Mouse (Mus musculus) hindbrain, embryonic 13.5 days (tissue): Measurements from ENCODE around the gene Trrap. TPM values are rescaled to one million over a fixed set of nuclear protein-coding genes. Genes with fewer than 3 reads are reported as not detected.

Experiments used
- ATAC-seq: fragments of 200-750 bp; cut with Nextera tagmentation; 2 replicates; pipeline ENCODE4 v1.8.0; 2017; ENCODE audit warnings: moderate TSS enrichment; ENCODE audit not compliant: low FRiP score
- H3K27ac ChIP-seq: fragments of 300-500 bp; sonication (generic); 2 replicates; pipeline ENCODE4 v1.5.1; 2015; ENCODE audit warnings: inconsistent platforms, mild to moderate bottlenecking, moderate library complexity
- H3K27me3 ChIP-seq: fragments of 300-500 bp; sonication (generic); 2 replicates; pipeline ENCODE4 v1.6.1; 2015; ENCODE audit warnings: mild to moderate bottlenecking, inconsistent platforms
- H3K36me3 ChIP-seq: fragments of 300-500 bp; sonication (generic); 2 replicates; pipeline ENCODE4 v1.6.1; 2015; ENCODE audit warnings: mild to moderate bottlenecking, inconsistent platforms
- H3K4me1 ChIP-seq: fragments of 300-500 bp; sonication (generic); replicated peaks from 2 replicates; pipeline ENCODE4 v1.6.1; 2015; ENCODE audit warnings: inconsistent platforms
- H3K4me2 ChIP-seq: fragments of 300-500 bp; sonication (generic); 2 replicates; pipeline ENCODE4 v1.6.1; 2015; ENCODE audit warnings: inconsistent platforms, mild to moderate bottlenecking, moderate library complexity
- H3K4me3 ChIP-seq: fragments of 300-500 bp; sonication (generic); 2 replicates; pipeline ENCODE4 v1.5.1; 2015; ENCODE audit warnings: mild to moderate bottlenecking, inconsistent platforms
- H3K9ac ChIP-seq: fragments of 300-500 bp; sonication (generic); 2 replicates; pipeline ENCODE4 v1.6.1; 2015; ENCODE audit warnings: mild to moderate bottlenecking, inconsistent platforms
- H3K9me3 ChIP-seq: fragments of 300-500 bp; sonication (generic); 2 replicates; pipeline ENCODE4 v1.6.1; 2016; ENCODE audit warnings: inconsistent platforms
- WGBS: fragments of 180-500 bp; shearing (Covaris S2); methylation state at CpG from one replicate; pipeline ENCODE4 v1.1.7; 2015; 5-methylcytosine and 5-hydroxymethylcytosine counted together
- polyA plus RNA-seq: library from polyadenylated mRNA; unstranded; fragments of >200 nt; fragmentation: Nextera tagmentation; extraction: Ambion mirVana; gene quantifications from 2 replicates; pipeline ENCODE4 v1.2.1, GENCODE M21; 2015

Trrap gene
- polyA plus RNA-seq, 1 experiment from 2014 or later: 72.1 TPM

GRCm38 (mm10) chr5:144877021-144877420 lies 109.5 kb downstream of the Trrap start:
- Histone ChIP-seq H3K4me1 (no peaks in the 10 kb centered on the region), H3K4me3 (no peak overlapping the region), H3K4me2 (no peak overlapping the region), H3K9me3 (no peaks in the 10 kb centered on the region), H3K36me3 (peaks cover 54% of the 10 kb centered on the region), H3K27ac (no peak overlapping the region), H3K27me3 (no peaks in the 10 kb centered on the region), H3K9ac (no peak overlapping the region)
- WGBS: 91% methylated on average over 15 of the region's 15 CpGs
- ATAC-seq: no peak

- Histone ChIP-seq H3K27me3 (no peaks in the 10 kb centered on the region), H3K36me3 (peaks cover 100% of the 10 kb centered on the region), H3K4me1 (no peaks in the 10 kb centered on the region), H3K27ac (no peak overlapping the region), H3K9me3 (no peaks in the 10 kb centered on the region), H3K9ac (no peak overlapping the region), H3K4me2 (no peak overlapping the region), H3K4me3 (no peak overlapping the region)
- WGBS: 92% methylated on average over 14 of the region's 14 CpGs
- no peak for ATAC-seq
These were observed 114.3 kb downstream of the Trrap start for GRCm38 (mm10) chr5:144881670-144882399.

- H3K9me3 ChIP-seq: no peaks in the 10 kb centered on the region
- no peak for ATAC-seq
- WGBS: 84% methylated on average over 13 of the region's 13 CpGs
- H3K36me3 ChIP-seq: peaks cover 100% of the 10 kb centered on the region
- H3K4me2 ChIP-seq: no peak overlapping the region
- H3K27me3 ChIP-seq: no peaks in the 10 kb centered on the region
- H3K9ac ChIP-seq: no peak overlapping the region
- no peaks in the 10 kb centered on the region for H3K4me1 ChIP-seq
- no peak overlapping the region for H3K4me3 ChIP-seq
- H3K27ac ChIP-seq: no peak overlapping the region
These were observed 117.2 kb downstream of the Trrap start for GRCm38 (mm10) chr5:144884629-144885217.

- Histone ChIP-seq H3K4me1 (no peaks in the 10 kb centered on the region), H3K4me3 (no peak overlapping the region), H3K4me2 (no peak overlapping the region), H3K27ac (no peak overlapping the region), H3K36me3 (peaks cover 99% of the 10 kb centered on the region), H3K9me3 (no peaks in the 10 kb centered on the region), H3K27me3 (no peaks in the 10 kb centered on the region), H3K9ac (no peak overlapping the region)
- 93% methylated on average over 9 of the region's 9 CpGs for WGBS
- ATAC-seq: no peak
These were observed 118.6 kb downstream of the Trrap start for GRCm38 (mm10) chr5:144885968-144886650.

GRCm38 (mm10) chr5:144891276-144891675 lies 123.7 kb downstream of the Trrap start:
- Histone ChIP-seq H3K4me2 (no peak overlapping the region), H3K36me3 (peaks cover 95% of the 10 kb centered on the region), H3K9ac (no peak overlapping the region), H3K27ac (no peak overlapping the region), H3K27me3 (no peaks in the 10 kb centered on the region), H3K4me1 (no peaks in the 10 kb centered on the region), H3K9me3 (no peaks in the 10 kb centered on the region), H3K4me3 (no peak overlapping the region)
- 90% methylated on average over 11 of the region's 11 CpGs for WGBS
- no peak for ATAC-seq

GRCm38 (mm10) chr5:144897881-144898280 lies 130.3 kb downstream of the Trrap start:
- H3K36me3 ChIP-seq: peaks cover 68% of the 10 kb centered on the region

GRCm38 (mm10) chr5:144898448-144899052 lies 131.0 kb downstream of the Trrap start:
- no peak overlapping the region for H3K27ac ChIP-seq
- H3K4me3 ChIP-seq: no peak overlapping the region
- no peak for ATAC-seq
- H3K4me2 ChIP-seq: no peak overlapping the region
- H3K27me3 ChIP-seq: no peaks in the 10 kb centered on the region
- H3K36me3 ChIP-seq: peaks cover 62% of the 10 kb centered on the region
- no peak overlapping the region for H3K9ac ChIP-seq
- peaks cover 24% of the 10 kb centered on the region for H3K4me1 ChIP-seq
- no peaks in the 10 kb centered on the region for H3K9me3 ChIP-seq
- WGBS: 40% methylated on average over 7 of the region's 7 CpGs

More at GRCm38 (mm10) chr5:144897881-144898280, 130.3 kb downstream of the Trrap start:
- Histone ChIP-seq H3K9me3 (no peaks in the 10 kb centered on the region), H3K4me2 (no peak overlapping the region), H3K4me3 (no peak overlapping the region), H3K4me1 (peaks cover 24% of the 10 kb centered on the region), H3K9ac (no peak overlapping the region), H3K27ac (no peak overlapping the region), H3K27me3 (no peaks in the 10 kb centered on the region)
- no peak for ATAC-seq
- WGBS: 10% methylated on average over 7 of the region's 7 CpGs

GRCm38 (mm10) chr5:144901035-144901434 lies 133.5 kb downstream of the Trrap start:
- no peak for ATAC-seq
- Histone ChIP-seq H3K9me3 (no peaks in the 10 kb centered on the region), H3K9ac (no peak overlapping the region), H3K4me1 (peaks cover 27% of the 10 kb centered on the region), H3K4me2 (no peak overlapping the region), H3K27me3 (no peaks in the 10 kb centered on the region), H3K4me3 (no peak overlapping the region), H3K36me3 (peaks cover 37% of the 10 kb centered on the region), H3K27ac (no peak overlapping the region)
- WGBS: 78% methylated on average over 7 of the region's 7 CpGs

- peaks cover 30% of the 10 kb centered on the region for H3K36me3 ChIP-seq
- no peaks in the 10 kb centered on the region for H3K27me3 ChIP-seq
- H3K9me3 ChIP-seq: no peaks in the 10 kb centered on the region
- ATAC-seq: no peak
- peaks cover 27% of the 10 kb centered on the region for H3K4me1 ChIP-seq
- H3K27ac ChIP-seq: no peak overlapping the region
- no peak overlapping the region for H3K4me2 ChIP-seq
- WGBS: 75% methylated on average over 10 of the region's 10 CpGs
- H3K9ac ChIP-seq: no peak overlapping the region
- H3K4me3 ChIP-seq: no peak overlapping the region
These were observed 134.3 kb downstream of the Trrap start for GRCm38 (mm10) chr5:144901791-144902190.

GRCm38 (mm10) chr5:144904356-144905134 lies 137.0 kb downstream of the Trrap start:
- ATAC-seq: no peak
- Histone ChIP-seq H3K4me2 (no peak overlapping the region), H3K36me3 (peaks cover 11% of the 10 kb centered on the region), H3K9ac (no peak overlapping the region), H3K4me1 (peaks cover 19% of the 10 kb centered on the region), H3K4me3 (no peak overlapping the region), H3K27me3 (no peaks in the 10 kb centered on the region), H3K9me3 (no peaks in the 10 kb centered on the region), H3K27ac (no peak overlapping the region)
- 85% methylated on average over 12 of the region's 12 CpGs for WGBS

- H3K27me3 ChIP-seq: no peaks in the 10 kb centered on the region
- H3K4me3 ChIP-seq: no peak overlapping the region
- H3K4me1 ChIP-seq: peaks cover 32% of the 10 kb centered on the region
- H3K36me3 ChIP-seq: no peaks in the 10 kb centered on the region
- WGBS: 78% methylated on average over 2 of the region's 2 CpGs
- H3K4me2 ChIP-seq: no peak overlapping the region
- no peak for ATAC-seq
- H3K9me3 ChIP-seq: no peaks in the 10 kb centered on the region
- no peak overlapping the region for H3K9ac ChIP-seq
- no peak overlapping the region for H3K27ac ChIP-seq
These were observed 140.1 kb downstream of the Trrap start for GRCm38 (mm10) chr5:144907591-144907990.
